Comparison of ENCODE assay signal across 8 mouse cellular contexts in genomic region chrX:157547082-157547481, GRCm38 (mm10). TPM values are rescaled to one million over a fixed set of nuclear protein-coding genes. Genes with fewer than 3 reads are reported as not detected.
DNase-seq lines count a peak whose midpoint lies in the region; ATAC-seq and TF ChIP-seq lines count a peak whose summit lies in the region.
"Had no signal": no experiment of that assay in that cellular context is flagged by ENCODE, and none has a peak within 500 bp of the region (broad histone marks: within the 10 kb centered on the region; RNA-seq: fewer than 3 reads in every experiment).

No protein-coding gene starts in this region.

- 25% methylated on average over 3 of the region's 3 CpGs for WGBS in forebrain, embryonic 11.5 days
- 35% methylated on average over 3 of the region's 3 CpGs for WGBS in kidney, postnatal 0 days
- 19% methylated on average over 3 of the region's 3 CpGs for WGBS in midbrain, embryonic 12.5 days

- no peak overlapping the region for H3K4me3 ChIP-seq in forebrain, embryonic 11.5 days (ENCODE audit: low read depth, low read length)
- no peak overlapping the region for H3K4me3 ChIP-seq in kidney, postnatal 0 days (replicated peaks; ENCODE audit: low read depth, low read length)
- no peak overlapping the region for H3K4me3 ChIP-seq in midbrain, embryonic 12.5 days

- H3K4me1 ChIP-seq in forebrain, embryonic 11.5 days (replicated peaks; ENCODE audit: control insufficient read depth, insufficient read depth, low read length), result no peaks in the 10 kb centered on the region
- no peaks in the 10 kb centered on the region for H3K4me1 ChIP-seq in kidney, postnatal 0 days (replicated peaks; ENCODE audit: insufficient read depth, low read length)
- 0 out of 2 replicates have a peak, but pooled peaks cover 3% of the 10 kb centered on the region for H3K4me1 ChIP-seq in midbrain, embryonic 12.5 days

- peak; percentile 4 for DNase-seq in brain, adult 2 months (ENCODE audit: low read depth, low spot score)
- no peak for DNase-seq in forebrain, embryonic 11.5 days (ENCODE audit: low spot score)
- DNase-seq in kidney, postnatal 0 days (ENCODE audit: low spot score), result peak; percentile 3
- no peak for DNase-seq in layer of hippocampus, postnatal 25 days (ENCODE audit: extremely low spot score in 1 of 2, low spot score in 1 of 2)

- TF ChIP-seq CTCF in kidney, postnatal 0 days (IDR thresholded peaks at IDR 0.05; ENCODE audit: low read depth), result no peak

- peak; percentile 83 for ATAC-seq in forebrain, embryonic 11.5 days (replicated peaks; ENCODE audit: low FRiP score)
- ATAC-seq in kidney, postnatal 0 days (replicated peaks; ENCODE audit: low FRiP score, low read depth), result peak; percentile 90
- peak; percentile 84 for ATAC-seq in midbrain, embryonic 12.5 days (ENCODE audit: low FRiP score, low read depth)
- no peak for ATAC-seq in megakaryocyte, adult 5-6 weeks (ENCODE audit: poor library complexity, severe bottlenecking)
- ATAC-seq in cerebellum, adult (ENCODE audit: insufficient number of reproducible peaks, low FRiP score, low TSS enrichment), result no peak
- ATAC-seq: inflammation-experienced regulatory T-cells, adult 6 months had no signal

- no peaks in the 10 kb centered on the region for H3K9me3 ChIP-seq in forebrain, embryonic 11.5 days (ENCODE audit: control insufficient read depth, low read length)
- no peaks in the 10 kb centered on the region for H3K9me3 ChIP-seq in kidney, postnatal 0 days (replicated peaks; ENCODE audit: low read length)
- H3K9me3 ChIP-seq in midbrain, embryonic 12.5 days, result no peaks in the 10 kb centered on the region

- H3K27ac ChIP-seq in forebrain, embryonic 11.5 days (ENCODE audit: low read depth, low read length), result no peak overlapping the region
- no peak overlapping the region for H3K27ac ChIP-seq in kidney, postnatal 0 days
- H3K27ac ChIP-seq in midbrain, embryonic 12.5 days (replicated peaks), result no peak overlapping the region

- no peaks in the 10 kb centered on the region for H3K27me3 ChIP-seq in forebrain, embryonic 11.5 days (ENCODE audit: control insufficient read depth, insufficient read depth, low read length)
- H3K27me3 ChIP-seq in kidney, postnatal 0 days (ENCODE audit: insufficient read depth, low read length), result no peaks in the 10 kb centered on the region
- no peaks in the 10 kb centered on the region for H3K27me3 ChIP-seq in midbrain, embryonic 12.5 days

- no peak overlapping the region for H3K9ac ChIP-seq in forebrain, embryonic 11.5 days (ENCODE audit: low read length)
- no peak overlapping the region for H3K9ac ChIP-seq in kidney, postnatal 0 days (ENCODE audit: low read depth, low read length)
- H3K9ac ChIP-seq in midbrain, embryonic 12.5 days (replicated peaks), result no peak overlapping the region

- no peak overlapping the region for H3K4me2 ChIP-seq in forebrain, embryonic 11.5 days (ENCODE audit: low read depth, low read length, severe bottlenecking)
- no peak overlapping the region for H3K4me2 ChIP-seq in kidney, postnatal 0 days (ENCODE audit: low read length)
- H3K4me2 ChIP-seq in midbrain, embryonic 12.5 days (replicated peaks), result no peak overlapping the region

- H3K36me3 ChIP-seq in forebrain, embryonic 11.5 days (ENCODE audit: control insufficient read depth, insufficient read depth, low read length), result no peaks in the 10 kb centered on the region
- no peaks in the 10 kb centered on the region for H3K36me3 ChIP-seq in kidney, postnatal 0 days (ENCODE audit: insufficient read depth, low read length)
- H3K36me3 ChIP-seq in midbrain, embryonic 12.5 days, result no peaks in the 10 kb centered on the region

RNA-seq across cellular contexts. Expression of gene Yy2, which starts 21.7 kb away (rescaled TPM):
- polyA plus RNA-seq in forebrain, embryonic 11.5 days (2014; fragmentation: Nextera tagmentation; extraction: Ambion mirVana), result 5.4 and 6.9 TPM in 2 replicates
- polyA plus RNA-seq in kidney, postnatal 0 days (2015; fragmentation: Nextera tagmentation; extraction: Ambion mirVana), result 2.6 TPM in 2 replicates
- polyA plus RNA-seq in midbrain, embryonic 12.5 days (2016; fragmentation: Nextera tagmentation; extraction: Ambion mirVana), result 3.6 and 5.6 TPM in 2 replicates
- total RNA-seq in layer of hippocampus, postnatal 25 days (2021), result 1 to 10 TPM in 1 of 2 experiments, not detected in 1; 1.2 TPM
- total RNA-seq in megakaryocyte, adult 5-6 weeks (2015), result 3.9 and 5.8 TPM in 2 replicates
- 4.1 and 4.8 TPM in 2 replicates for total RNA-seq in megakaryocyte, adult 5-6 weeks (2017)

RNA-seq across cellular contexts. Expression of gene Mbtps2, which starts 51.4 kb away (rescaled TPM):
- 21.8 and 30.7 TPM in 2 replicates for polyA plus RNA-seq in forebrain, embryonic 11.5 days (2014; fragmentation: Nextera tagmentation; extraction: Ambion mirVana)
- polyA plus RNA-seq in kidney, postnatal 0 days (2015; fragmentation: Nextera tagmentation; extraction: Ambion mirVana), result 14.2 and 16.8 TPM in 2 replicates
- 23.0 and 24.4 TPM in 2 replicates for polyA plus RNA-seq in midbrain, embryonic 12.5 days (2016; fragmentation: Nextera tagmentation; extraction: Ambion mirVana)
- total RNA-seq in layer of hippocampus, postnatal 25 days (2021), result 10 to 100 TPM; 27.2 to 32.2 TPM
- 16.2 and 22.1 TPM in 2 replicates for total RNA-seq in megakaryocyte, adult 5-6 weeks (2015)
- 7.0 and 9.4 TPM in 2 replicates for total RNA-seq in megakaryocyte, adult 5-6 weeks (2017)

RNA-seq across cellular contexts. Expression of gene Sms, which starts 55.0 kb away (rescaled TPM):
- polyA plus RNA-seq in forebrain, embryonic 11.5 days (2014; fragmentation: Nextera tagmentation; extraction: Ambion mirVana), result 104 and 105 TPM in 2 replicates
- 66.4 and 75.0 TPM in 2 replicates for polyA plus RNA-seq in kidney, postnatal 0 days (2015; fragmentation: Nextera tagmentation; extraction: Ambion mirVana)
- 102 and 112 TPM in 2 replicates for polyA plus RNA-seq in midbrain, embryonic 12.5 days (2016; fragmentation: Nextera tagmentation; extraction: Ambion mirVana)
- total RNA-seq in layer of hippocampus, postnatal 25 days (2021), result 100 to 1,000 TPM in 1 of 2 experiments, 10 to 100 TPM in 1; 82.0 to 102 TPM
- total RNA-seq in megakaryocyte, adult 5-6 weeks (2015), result 38.5 and 46.6 TPM in 2 replicates
- total RNA-seq in megakaryocyte, adult 5-6 weeks (2017), result 30.7 and 49.4 TPM in 2 replicates

Comparison
In these comparisons a context has a peak if more than half of its experiments do, and no peak if none do; other contexts are left out.
1. DNase-seq: peak in brain, adult 2 months (single experiment) and kidney, postnatal 0 days (single experiment); none in forebrain, embryonic 11.5 days (single experiment) and layer of hippocampus, postnatal 25 days (0 of 2).
2. ATAC-seq: peak in forebrain, embryonic 11.5 days (single experiment), kidney, postnatal 0 days (single experiment) and midbrain, embryonic 12.5 days (single experiment); none in megakaryocyte, adult 5-6 weeks (single experiment) and cerebellum, adult (single experiment).